Mouse (Mus musculus) heart, embryonic 16.5 days (tissue): ENCODE results near the gene Sec23a. TPM values are rescaled to one million over a fixed set of nuclear protein-coding genes. Genes with fewer than 3 reads are reported as not detected.
A peak's percentile ranks its signal among the peaks of the same experiment; 100 is the strongest.
"Not testable (repeated sequence)": the region's sequence is repeated elsewhere in the genome, so short reads cannot be mapped to it uniquely, and the experiment has no call there.

Experiments
- ATAC-seq: fragments of 200-750 bp; cut with Nextera tagmentation; replicated peaks from 2 replicates; pipeline ENCODE4 v1.8.0; 2017; ENCODE audit warnings: moderate number of reproducible peaks; ENCODE audit not compliant: insufficient read depth, low FRiP score; ENCODE audit errors: extremely low read depth
- H3K27ac ChIP-seq: fragments of 300-500 bp; sonication (generic); 2 replicates; pipeline ENCODE4 v1.5.1; 2014; ENCODE audit warnings: mild to moderate bottlenecking, low read length, control low read depth, moderate library complexity
- H3K27me3 ChIP-seq: fragments of 300-500 bp; sonication (generic); 2 replicates; pipeline ENCODE4 v1.6.1; 2014; ENCODE audit warnings: low read length, mixed read lengths; ENCODE audit not compliant: control insufficient read depth, insufficient read depth
- H3K36me3 ChIP-seq: fragments of 300-500 bp; sonication (generic); 2 replicates; pipeline ENCODE4 v1.6.1; 2014; ENCODE audit not compliant: control insufficient read depth, insufficient read depth
- H3K4me1 ChIP-seq: fragments of 300-500 bp; sonication (generic); 2 replicates; pipeline ENCODE4 v1.6.1; 2014; ENCODE audit warnings: low read length, mixed read lengths; ENCODE audit not compliant: control insufficient read depth, insufficient read depth
- H3K4me2 ChIP-seq: fragments of 300-500 bp; sonication (generic); 2 replicates; pipeline ENCODE4 v1.6.1; 2014; ENCODE audit warnings: low read depth, mild to moderate bottlenecking, control low read depth, low read length
- H3K4me3 ChIP-seq: fragments of 300-500 bp; sonication (generic); 2 replicates; pipeline ENCODE4 v1.5.1; 2014; ENCODE audit warnings: mild to moderate bottlenecking, control low read depth, low read length
- H3K9ac ChIP-seq: fragments of 300-500 bp; sonication (generic); 2 replicates; pipeline ENCODE4 v1.6.1; 2014; ENCODE audit warnings: low read length, control low read depth
- H3K9me3 ChIP-seq: fragments of 300-500 bp; sonication (generic); replicated peaks from 2 replicates; pipeline ENCODE4 v1.6.1; 2016; ENCODE audit warnings: low read length; ENCODE audit not compliant: control insufficient read depth
- WGBS: fragments of 180-500 bp; shearing (Covaris S2); extraction: QIAGEN DNeasy Blood & Tissue Kit; methylation state at CpG from one replicate; pipeline ENCODE4 v1.1.7; 2014; 5-methylcytosine and 5-hydroxymethylcytosine counted together
- polyA plus RNA-seq: library from polyadenylated mRNA; unstranded; fragments of >200 nt; fragmentation: Nextera tagmentation; extraction: Ambion mirVana; gene quantifications from 2 replicates; pipeline ENCODE4 v1.2.1, GENCODE M21; 2015

Sec23a gene
- 55.5 and 63.7 TPM in 2 replicates for polyA plus RNA-seq

- ATAC-seq: peak; percentile 95
- Histone ChIP-seq H3K9ac (peak within 1 kb of the TSS; percentile 94), H3K4me3 (peak within 1 kb of the TSS; percentile 93), H3K27ac (peak within 1 kb of the TSS; percentile 93), H3K4me2 (peak within 1 kb of the TSS; percentile 93), H3K27me3 (no peaks in the 10 kb centered on the region), H3K9me3 (no peaks in the 10 kb centered on the region), H3K4me1 (peaks cover 28% of the 10 kb centered on the region), H3K36me3 (peaks cover 3% of the 10 kb centered on the region; the same call in 1 of the 2 replicates)
- under 1% methylated on average over 48 of the region's 48 CpGs for WGBS
Measured at GRCm38 (mm10) chr12:59011844-59012709, at the start of gene Sec23a. Sec23a (minus strand) TSS chr12:59012017.

DNA sequence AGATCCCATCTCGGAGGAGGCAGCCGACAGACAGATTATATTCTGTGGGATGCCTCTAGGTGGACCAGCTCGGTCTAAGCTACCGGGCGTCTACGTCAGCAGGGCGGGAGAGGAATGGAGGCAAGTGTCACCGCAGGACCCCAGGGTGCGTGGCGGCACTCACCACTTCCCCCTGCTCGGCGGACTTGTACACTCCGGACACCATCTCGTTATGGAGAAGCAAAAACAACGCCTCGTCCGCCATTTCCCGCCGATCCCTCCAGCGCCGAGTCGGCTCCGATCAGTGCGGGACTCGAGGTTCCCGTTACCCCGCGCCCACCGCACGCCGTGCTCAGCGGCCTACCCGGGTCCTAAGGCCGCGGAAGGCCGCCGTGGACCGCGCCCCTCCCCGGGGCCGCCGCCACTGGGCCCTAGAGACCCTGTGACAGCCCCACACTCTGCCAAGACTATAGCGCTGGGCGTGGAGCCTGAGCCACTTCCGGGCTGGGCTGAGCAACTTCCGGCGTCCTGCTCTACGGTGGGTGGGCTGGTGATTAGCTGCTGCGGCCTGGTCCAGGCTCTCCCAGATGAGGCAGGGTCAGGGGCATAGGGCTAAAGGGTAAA is 49.3 kb upstream of the Sec23a start, which contains the start of gene Trappc6b:
Trappc6b (minus strand) TSS at position 480 of the 603 bp plus-strand sequence.
- H3K4me1 ChIP-seq: peaks cover 16% of the 10 kb centered on the region
- peaks cover 10% of the 10 kb centered on the region for H3K36me3 ChIP-seq
- H3K27ac ChIP-seq: peak within 1 kb of the TSS; percentile 96
- under 1% methylated on average over 49 of the region's 49 CpGs for WGBS
- peaks cover 2% of the 10 kb centered on the region; the same call in 1 of the 2 replicates for H3K27me3 ChIP-seq
- peak within 1 kb of the TSS; percentile 94 for H3K4me2 ChIP-seq
- H3K4me3 ChIP-seq: peak within 1 kb of the TSS; percentile 91
- ATAC-seq: peak; percentile 95
- peak within 1 kb of the TSS; percentile 98 for H3K9ac ChIP-seq
- H3K9me3 ChIP-seq: no peaks in the 10 kb centered on the region

DNA sequence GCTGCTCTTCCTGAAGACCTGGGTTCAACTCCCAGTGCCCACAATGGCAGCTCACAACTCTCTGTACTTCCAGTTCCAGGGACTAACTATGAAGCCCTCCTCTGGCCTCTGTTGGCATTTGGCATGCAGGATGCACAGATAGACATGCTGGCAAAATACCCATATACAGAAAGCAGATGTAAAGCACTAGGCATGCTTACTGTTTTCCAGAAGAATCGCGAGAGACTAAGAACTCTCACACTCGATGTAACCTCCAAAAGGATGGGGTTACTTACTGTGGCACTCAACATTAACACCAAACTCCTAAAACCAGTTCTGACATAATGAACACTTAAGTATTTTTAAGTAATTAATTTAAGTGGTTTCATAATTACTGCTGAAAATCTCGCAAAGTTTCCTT is 48.5 kb upstream of the Sec23a start:
- WGBS: 51% methylated on average over 4 of the region's 4 CpGs
- Histone ChIP-seq H3K4me2 (peak overlapping the region; percentile 94), H3K4me3 (peak overlapping the region; percentile 91), H3K36me3 (peaks cover 12% of the 10 kb centered on the region), H3K9me3 (no peaks in the 10 kb centered on the region), H3K27ac (peak overlapping the region; percentile 96), H3K9ac (peak overlapping the region; percentile 98), H3K4me1 (peaks cover 13% of the 10 kb centered on the region), H3K27me3 (peaks cover 2% of the 10 kb centered on the region; the same call in 1 of the 2 replicates)
- ATAC-seq: no peak

- not testable (repeated sequence) for H3K27me3 ChIP-seq, H3K9me3 ChIP-seq, H3K9ac ChIP-seq, H3K27ac ChIP-seq, ATAC-seq, H3K4me3 ChIP-seq, H3K4me2 ChIP-seq
- 81% methylated on average over 5 of the region's 5 CpGs for WGBS
- Histone ChIP-seq H3K4me1 (peaks cover 13% of the 10 kb centered on the region), H3K36me3 (peaks cover 13% of the 10 kb centered on the region)
Measured at GRCm38 (mm10) chr12:59058242-59058641, 46.4 kb upstream of the Sec23a start.

- no peaks in the 10 kb centered on the region for H3K9me3 ChIP-seq
- peaks cover 13% of the 10 kb centered on the region for H3K36me3 ChIP-seq
- H3K4me2 ChIP-seq: no peak overlapping the region
- no peak for ATAC-seq
- no peak overlapping the region for H3K4me3 ChIP-seq
- no peaks in the 10 kb centered on the region for H3K27me3 ChIP-seq
- 97% methylated on average over 11 of the region's 11 CpGs for WGBS
- H3K9ac ChIP-seq: no peak overlapping the region
- peaks cover 13% of the 10 kb centered on the region for H3K4me1 ChIP-seq
- no peak overlapping the region for H3K27ac ChIP-seq
Measured at GRCm38 (mm10) chr12:59056222-59056621, 44.4 kb upstream of the Sec23a start.

DNA sequence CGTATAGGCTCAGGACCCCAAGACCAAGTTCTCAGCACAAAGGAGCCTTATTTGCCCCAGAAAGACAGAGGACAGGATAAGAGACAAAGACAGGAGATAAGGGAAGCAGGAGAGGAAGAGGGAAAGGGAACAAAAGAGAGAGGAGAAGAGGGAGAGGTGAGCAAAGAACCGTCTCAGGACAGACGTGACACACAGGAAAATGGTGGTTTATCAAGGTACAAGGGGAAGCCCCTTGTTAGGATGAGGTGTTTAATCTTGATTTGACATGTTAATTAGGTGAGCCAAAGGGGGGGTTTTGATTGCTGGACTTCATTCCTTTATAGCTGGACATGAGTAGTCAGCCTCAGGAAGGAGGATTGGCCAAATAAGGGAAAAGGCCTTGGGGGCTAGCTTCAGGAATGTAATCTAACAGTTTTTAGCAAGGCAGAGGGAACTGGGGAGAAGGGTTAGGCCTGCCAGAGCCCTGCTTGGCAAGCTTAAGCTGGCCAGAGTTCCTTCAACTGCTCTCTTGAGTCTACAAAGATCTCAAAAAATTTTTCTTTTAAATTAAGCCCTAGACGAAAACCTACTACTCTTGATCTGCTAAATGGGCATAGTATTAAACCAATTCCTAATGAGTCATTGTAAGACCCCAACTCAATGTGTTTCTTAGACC is 43.5 kb upstream of the Sec23a start:
- Histone ChIP-seq H3K9ac (no peak overlapping the region), H3K36me3 (peaks cover 13% of the 10 kb centered on the region), H3K27ac (no peak overlapping the region), H3K4me2 (no peak overlapping the region), H3K4me1 (peaks cover 12% of the 10 kb centered on the region), H3K27me3 (no peaks in the 10 kb centered on the region), H3K4me3 (no peak overlapping the region), H3K9me3 (no peaks in the 10 kb centered on the region)
- WGBS: 61% methylated on average over 4 of the region's 4 CpGs
- ATAC-seq: no peak

DNA sequence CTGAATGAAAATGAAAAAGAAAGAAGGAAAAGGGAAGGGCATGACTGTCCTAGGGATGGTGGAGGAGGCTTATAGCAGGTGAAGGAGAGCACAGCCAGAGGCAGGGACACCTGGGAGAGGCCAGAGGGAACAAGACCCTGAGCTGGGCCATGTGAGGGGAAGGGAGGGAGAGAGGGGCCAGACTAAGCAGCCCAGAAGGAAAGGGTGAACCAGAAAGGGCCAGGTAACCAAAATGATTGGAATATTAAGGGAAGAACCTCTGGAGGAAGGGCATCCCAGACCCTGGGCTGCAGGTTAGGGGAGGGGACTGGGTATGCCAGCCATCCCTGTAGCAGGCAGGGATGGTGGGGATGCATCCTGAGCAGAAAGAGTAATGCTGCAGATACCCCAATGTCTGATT is 42.2 kb upstream of the Sec23a start:
- Histone ChIP-seq H3K9me3 (no peaks in the 10 kb centered on the region), H3K27ac (no peak overlapping the region), H3K4me3 (no peak overlapping the region), H3K9ac (no peak overlapping the region), H3K4me2 (no peak overlapping the region), H3K36me3 (peaks cover 18% of the 10 kb centered on the region), H3K4me1 (no peaks in the 10 kb centered on the region), H3K27me3 (no peaks in the 10 kb centered on the region)
- ATAC-seq: no peak

GRCm38 (mm10) chr12:59053166-59053565 is 41.3 kb upstream of the Sec23a start:
- H3K36me3 ChIP-seq: peaks cover 16% of the 10 kb centered on the region

More at GRCm38 (mm10) chr12:59053166-59053565, 41.3 kb upstream of the Sec23a start:
- Histone ChIP-seq H3K4me1 (no peaks in the 10 kb centered on the region), H3K4me2 (no peak overlapping the region), H3K9me3 (no peaks in the 10 kb centered on the region), H3K4me3 (no peak overlapping the region), H3K27me3 (no peaks in the 10 kb centered on the region), H3K9ac (no peak overlapping the region), H3K27ac (no peak overlapping the region)
- no peak for ATAC-seq
- WGBS: 72% methylated on average over 5 of the region's 5 CpGs
